Mouse (Mus musculus) lung, embryonic 14.5 days (tissue): ENCODE results near the gene Fbp2. TPM values are rescaled to one million over a fixed set of nuclear protein-coding genes. Genes with fewer than 3 reads are reported as not detected.

Experiments
- ATAC-seq: fragments of 200-750 bp; cut with Nextera tagmentation; 2 replicates; pipeline ENCODE4 v1.8.0; 2017; ENCODE audit warnings: mild to moderate bottlenecking, moderate TSS enrichment, moderate library complexity; ENCODE audit not compliant: insufficient read depth
- DNase-seq: peaks from one replicate; pipeline ENCODE4 v3.0.0-alpha.2; 2015
- H3K27ac ChIP-seq: fragments of 300-500 bp; sonication (generic); 2 replicates; pipeline ENCODE4 v1.5.1; 2014; ENCODE audit warnings: low read depth, mild to moderate bottlenecking, moderate library complexity
- H3K27me3 ChIP-seq: fragments of 300-500 bp; sonication (generic); 2 replicates; pipeline ENCODE4 v1.6.1; 2014; ENCODE audit warnings: low read length, control low read depth; ENCODE audit not compliant: insufficient read depth
- H3K36me3 ChIP-seq: fragments of 300-500 bp; sonication (generic); 2 replicates; pipeline ENCODE4 v1.6.1; 2014; ENCODE audit warnings: control low read depth; ENCODE audit not compliant: insufficient read depth
- H3K4me1 ChIP-seq: fragments of 300-500 bp; sonication (generic); 2 replicates; pipeline ENCODE4 v1.6.1; 2014; ENCODE audit warnings: antibody characterized with exemption, control low read depth; ENCODE audit not compliant: insufficient read depth
- H3K4me2 ChIP-seq: fragments of 300-500 bp; sonication (generic); 2 replicates; pipeline ENCODE4 v1.6.1; 2014; ENCODE audit warnings: mild to moderate bottlenecking
- H3K4me3 ChIP-seq: fragments of 300-500 bp; sonication (generic); 2 replicates; pipeline ENCODE4 v1.5.1; 2014; ENCODE audit warnings: low read depth, low read length
- H3K9ac ChIP-seq: fragments of 300-500 bp; sonication (generic); 2 replicates; pipeline ENCODE4 v1.6.1; 2014
- H3K9me3 ChIP-seq: fragments of 300-500 bp; sonication (generic); 2 replicates; pipeline ENCODE4 v1.6.1; 2016; ENCODE audit warnings: low read depth, low read length, control low read depth
- CTCF ChIP-seq: IDR thresholded peaks from 2 replicates; pipeline ENCODE4 v1.5.1; 2016; ENCODE audit warnings: antibody characterized with exemption, low read depth
- WGBS: fragments of 180-500 bp; shearing (Covaris S2); extraction: QIAGEN DNeasy Blood & Tissue Kit; methylation state at CpG from one replicate; pipeline ENCODE4 v1.1.7; 2014; 5-methylcytosine and 5-hydroxymethylcytosine counted together
- polyA plus RNA-seq: library from polyadenylated mRNA; unstranded; fragments of >200 nt; fragmentation: Nextera tagmentation; extraction: Ambion mirVana; gene quantifications from 2 replicates; pipeline ENCODE4 v1.2.1, GENCODE M21; 2014

The Fbp2 gene
- polyA plus RNA-seq, 1 experiment from 2014 or later, result not detected

DNA sequence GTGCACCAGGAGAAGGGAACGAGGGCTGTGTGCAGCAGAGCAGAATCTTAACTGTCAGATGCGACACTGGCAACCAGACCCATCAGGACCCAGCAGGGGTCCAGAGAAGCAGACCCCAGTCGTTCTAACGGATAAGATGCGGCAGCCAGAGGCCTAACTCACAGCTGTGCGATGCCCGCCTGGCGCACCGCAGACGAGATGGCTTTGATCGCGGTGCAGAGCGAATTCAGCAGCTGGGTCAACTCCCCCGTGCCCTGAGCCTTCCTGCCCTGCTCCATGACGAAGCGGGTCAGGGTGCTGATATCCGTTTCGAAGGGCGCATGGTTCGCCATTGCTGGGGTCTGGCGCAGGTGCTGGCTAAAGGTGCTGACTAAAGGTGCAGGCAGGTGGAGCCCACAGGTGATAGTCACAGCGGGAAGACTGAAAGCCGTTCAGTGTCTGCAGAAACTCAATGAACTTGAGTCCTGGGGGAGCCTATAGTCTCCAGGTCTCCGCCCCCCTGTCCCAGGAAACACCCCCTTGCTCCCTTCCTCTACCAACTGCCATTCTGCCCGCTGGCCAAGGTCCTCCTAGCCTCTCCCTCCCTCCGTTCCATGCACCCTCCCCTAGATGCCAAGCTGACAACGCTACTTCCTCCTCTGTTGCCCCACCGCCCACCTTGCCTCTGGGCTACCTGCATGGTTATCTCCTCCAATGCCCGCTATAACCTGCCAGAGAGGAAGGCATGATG, 29.7 kb upstream of the Fbp2 start, which contains the start of gene Fbp1:
Fbp1 (minus strand) TSS at position 571 of the 730 bp plus-strand sequence.
- Histone ChIP-seq H3K4me3 (peak within 1 kb of the TSS; percentile 29), H3K36me3 (no peaks in the 10 kb centered on the region), H3K27ac (no peak within 1 kb of the TSS), H3K9ac (no peak within 1 kb of the TSS), H3K4me2 (peak within 1 kb of the TSS; percentile 58), H3K4me1 (no peaks in the 10 kb centered on the region), H3K9me3 (no peaks in the 10 kb centered on the region), H3K27me3 (peaks cover 23% of the 10 kb centered on the region)
- TF ChIP-seq CTCF, result no peak
- DNase-seq (peak; percentile 18), ATAC-seq (no peak; the same call in 1 of the 2 replicates)
- WGBS, result 3% methylated on average over 29 of the region's 29 CpGs

GRCm38 (mm10) chr13:62884536-62884935, 26.3 kb upstream of the Fbp2 start:
- 83% methylated on average over 3 of the region's 3 CpGs for WGBS
- Histone ChIP-seq H3K4me3 (no peak overlapping the region), H3K27me3 (peaks cover 21% of the 10 kb centered on the region), H3K9me3 (no peaks in the 10 kb centered on the region), H3K9ac (no peak overlapping the region), H3K4me2 (no peak overlapping the region), H3K27ac (no peak overlapping the region), H3K36me3 (no peaks in the 10 kb centered on the region), H3K4me1 (no peaks in the 10 kb centered on the region)
- no peak for ATAC-seq
- DNase-seq, result no peak
- no peak for TF ChIP-seq CTCF

DNA sequence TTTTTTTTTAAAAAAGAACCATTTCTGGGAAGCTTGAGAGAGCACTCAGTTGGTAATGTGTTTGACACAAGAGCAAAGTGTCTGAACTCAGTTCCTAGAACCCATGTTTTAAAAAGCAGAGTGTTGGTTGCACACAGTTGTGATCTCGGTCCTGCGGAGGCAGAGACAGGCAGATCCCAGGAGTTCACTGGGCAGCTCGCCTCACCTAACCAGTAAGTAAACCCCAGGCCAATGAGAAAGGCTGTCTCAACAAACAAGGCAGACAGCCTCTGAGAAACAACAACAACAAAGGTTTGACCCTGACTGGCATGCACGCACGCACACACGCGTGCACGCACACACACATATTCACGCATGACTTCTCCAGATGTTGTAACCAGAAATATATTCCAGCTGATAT, 25.7 kb upstream of the Fbp2 start:
- no peak for ATAC-seq
- Histone ChIP-seq H3K27me3 (peaks cover 17% of the 10 kb centered on the region), H3K9me3 (no peaks in the 10 kb centered on the region), H3K4me1 (no peaks in the 10 kb centered on the region), H3K4me2 (no peak overlapping the region), H3K36me3 (no peaks in the 10 kb centered on the region), H3K4me3 (no peak overlapping the region), H3K27ac (no peak overlapping the region), H3K9ac (no peak overlapping the region)
- no peak for DNase-seq
- WGBS, result 92% methylated on average over 9 of the region's 9 CpGs
- TF ChIP-seq CTCF, result no peak

GRCm38 (mm10) chr13:62883436-62883835, 25.2 kb upstream of the Fbp2 start:
- no peaks in the 10 kb centered on the region for H3K4me1 ChIP-seq
- no peak for DNase-seq
- no peak overlapping the region for H3K9ac ChIP-seq
- no peak for ATAC-seq
- H3K4me3 ChIP-seq, result no peak overlapping the region
- no peak overlapping the region for H3K4me2 ChIP-seq
- H3K27me3 ChIP-seq, result peaks cover 14% of the 10 kb centered on the region
- no peak overlapping the region for H3K27ac ChIP-seq
- no peak for TF ChIP-seq CTCF
- H3K9me3 ChIP-seq, result no peaks in the 10 kb centered on the region
- H3K36me3 ChIP-seq, result no peaks in the 10 kb centered on the region
- 79% methylated on average over 2 of the region's 2 CpGs for WGBS

DNA sequence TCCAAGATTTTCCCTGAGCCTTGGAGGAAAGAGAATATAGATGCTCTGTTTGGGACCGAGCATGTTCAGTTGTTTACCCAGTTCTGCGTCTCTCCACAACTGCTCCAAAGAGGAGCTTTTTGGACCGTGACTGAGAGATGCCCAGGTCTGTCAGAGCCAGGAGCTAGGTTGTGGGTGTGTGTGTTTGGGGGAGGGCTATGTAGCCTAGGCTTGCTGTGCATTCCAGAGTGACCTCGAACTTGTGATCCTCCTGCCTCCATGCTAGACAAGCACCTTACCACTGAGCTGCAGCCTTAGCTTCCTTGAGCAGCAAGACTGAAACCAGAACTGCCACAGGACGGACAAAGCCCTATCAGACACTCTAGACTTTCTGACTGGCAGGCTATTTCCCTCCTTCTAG, 24.6 kb upstream of the Fbp2 start:
- H3K27ac ChIP-seq, result no peak overlapping the region
- no peaks in the 10 kb centered on the region for H3K4me1 ChIP-seq
- WGBS, result 75% methylated on average over 5 of the region's 5 CpGs
- ATAC-seq, result no peak
- H3K36me3 ChIP-seq, result no peaks in the 10 kb centered on the region
- no peak for TF ChIP-seq CTCF
- H3K9ac ChIP-seq, result no peak overlapping the region
- H3K9me3 ChIP-seq, result no peaks in the 10 kb centered on the region
- DNase-seq, result no peak
- H3K27me3 ChIP-seq, result peaks cover 8% of the 10 kb centered on the region
- H3K4me3 ChIP-seq, result no peak overlapping the region
- no peak overlapping the region for H3K4me2 ChIP-seq

GRCm38 (mm10) chr13:62881336-62881735, 23.1 kb upstream of the Fbp2 start:
- Histone ChIP-seq H3K4me2 (no peak overlapping the region), H3K9me3 (no peaks in the 10 kb centered on the region), H3K27me3 (no peaks in the 10 kb centered on the region), H3K4me3 (no peak overlapping the region), H3K9ac (no peak overlapping the region), H3K27ac (no peak overlapping the region), H3K4me1 (no peaks in the 10 kb centered on the region), H3K36me3 (no peaks in the 10 kb centered on the region)
- TF ChIP-seq CTCF, result no peak
- ATAC-seq (no peak), DNase-seq (no peak)
- WGBS, result 70% methylated on average over 9 of the region's 9 CpGs

- Histone ChIP-seq H3K27ac (no peak overlapping the region), H3K9me3 (no peaks in the 10 kb centered on the region), H3K36me3 (no peaks in the 10 kb centered on the region), H3K27me3 (no peaks in the 10 kb centered on the region), H3K4me1 (no peaks in the 10 kb centered on the region), H3K9ac (no peak overlapping the region), H3K4me3 (no peak overlapping the region), H3K4me2 (no peak overlapping the region)
- DNase-seq (no peak), ATAC-seq (no peak)
- 45% methylated on average over 8 of the region's 8 CpGs for WGBS
- no peak for TF ChIP-seq CTCF
These were observed 21.8 kb upstream of the Fbp2 start for GRCm38 (mm10) chr13:62879831-62880615.
